Mouse (Mus musculus): ENCODE measurements around the gene Igf2bp3. TPM values are rescaled to one million over a fixed set of nuclear protein-coding genes. Genes with fewer than 3 reads are reported as not detected.
"Not testable (repeated sequence)": the region's sequence is repeated elsewhere in the genome, so short reads cannot be mapped to it uniquely, and the experiment has no call there.

The Igf2bp3 gene
- 68.6 and 69.2 TPM in 2 replicates for polyA plus RNA-seq (2016; fragmentation: Nextera tagmentation; extraction: Ambion mirVana)

- Histone ChIP-seq H3K9me3 (replicated peaks) (no peaks in the 10 kb centered on the region), H3K4me3 (peak within 1 kb of the TSS; percentile 73), H3K27ac (ENCODE audit: poor library complexity, severe bottlenecking) (peak within 1 kb of the TSS; percentile 100), H3K36me3 (0 out of 2 replicates have a peak, but pooled peaks cover 2% of the 10 kb centered on the region), H3K4me1 (replicated peaks) (peaks cover 31% of the 10 kb centered on the region), H3K27me3 (replicated peaks) (no peaks in the 10 kb centered on the region), H3K9ac (peak within 1 kb of the TSS; percentile 91), H3K4me2 (peak within 1 kb of the TSS; percentile 87)
- under 1% methylated on average over 66 of the region's 68 CpGs for WGBS
- peak; percentile 87 for ATAC-seq (ENCODE audit: insufficient number of reproducible peaks, low FRiP score)
Measured at GRCm38 (mm10) chr6:49214928-49215747, at the start of gene Igf2bp3. Igf2bp3 (minus strand) TSS chr6:49214957.

- H3K27me3 ChIP-seq (replicated peaks); H3K9ac ChIP-seq; H3K4me3 ChIP-seq; ATAC-seq (ENCODE audit: insufficient number of reproducible peaks, low FRiP score); H3K36me3 ChIP-seq; H3K27ac ChIP-seq (ENCODE audit: poor library complexity, severe bottlenecking); H3K9me3 ChIP-seq (replicated peaks): not testable (repeated sequence)
- Histone ChIP-seq H3K4me1 (replicated peaks) (peaks cover 20% of the 10 kb centered on the region), H3K4me2 (peak overlapping the region; percentile 75; the same call in 1 of the 2 replicates)
- 85% methylated on average over 7 of the region's 7 CpGs for WGBS
Measured at GRCm38 (mm10) chr6:49264446-49264845, 49.7 kb upstream of the Igf2bp3 start.

- Histone ChIP-seq H3K36me3 (no peaks in the 10 kb centered on the region), H3K27me3 (replicated peaks) (no peaks in the 10 kb centered on the region), H3K9me3 (replicated peaks) (no peaks in the 10 kb centered on the region), H3K4me3 (peak within 1 kb of the TSS; percentile 81), H3K27ac (ENCODE audit: poor library complexity, severe bottlenecking) (peak within 1 kb of the TSS; percentile 98), H3K4me1 (replicated peaks) (peaks cover 23% of the 10 kb centered on the region), H3K4me2 (peak within 1 kb of the TSS; percentile 75), H3K9ac (peak within 1 kb of the TSS; percentile 97)
- peak; percentile 94 for ATAC-seq (ENCODE audit: insufficient number of reproducible peaks, low FRiP score)
- WGBS = under 1% methylated on average over 39 of the region's 39 CpGs
Measured at GRCm38 (mm10) chr6:49263847-49264243, 49.1 kb upstream of the Igf2bp3 start, which contains the start of gene Tra2a. Tra2a (minus strand) TSS chr6:49264033.

- Histone ChIP-seq H3K9me3 (replicated peaks) (no peaks in the 10 kb centered on the region), H3K36me3 (no peaks in the 10 kb centered on the region), H3K4me2 (peak overlapping the region; percentile 75), H3K27ac (ENCODE audit: poor library complexity, severe bottlenecking) (peak overlapping the region; percentile 98), H3K27me3 (replicated peaks) (no peaks in the 10 kb centered on the region), H3K9ac (peak overlapping the region; percentile 97), H3K4me1 (replicated peaks) (peaks cover 23% of the 10 kb centered on the region), H3K4me3 (peak overlapping the region; percentile 81)
- under 1% methylated on average over 71 of the region's 71 CpGs for WGBS
- peak; percentile 68 for ATAC-seq (ENCODE audit: insufficient number of reproducible peaks, low FRiP score)
Measured at GRCm38 (mm10) chr6:49263081-49263846, 48.5 kb upstream of the Igf2bp3 start.

GRCm38 (mm10) chr6:49262421-49262820 lies 47.7 kb upstream of the Igf2bp3 start:
- Histone ChIP-seq H3K4me3 (peak overlapping the region; percentile 81), H3K4me2 (peak overlapping the region; percentile 75), H3K9me3 (replicated peaks) (no peaks in the 10 kb centered on the region), H3K27me3 (replicated peaks) (no peaks in the 10 kb centered on the region), H3K9ac (peak overlapping the region; percentile 97), H3K36me3 (no peaks in the 10 kb centered on the region), H3K4me1 (replicated peaks) (peaks cover 30% of the 10 kb centered on the region), H3K27ac (ENCODE audit: poor library complexity, severe bottlenecking) (0 out of 2 replicates have a peak overlapping the region, but pooled peaks have one; percentile 98)
- WGBS = under 1% methylated on average over 9 of the region's 9 CpGs
- no peak for ATAC-seq (ENCODE audit: insufficient number of reproducible peaks, low FRiP score)

GRCm38 (mm10) chr6:49259711-49260110 lies 45.0 kb upstream of the Igf2bp3 start:
- ATAC-seq (ENCODE audit: insufficient number of reproducible peaks, low FRiP score) = no peak
- Histone ChIP-seq H3K27me3 (replicated peaks) (no peaks in the 10 kb centered on the region), H3K27ac (ENCODE audit: poor library complexity, severe bottlenecking) (no peak overlapping the region), H3K4me2 (no peak overlapping the region), H3K9ac (no peak overlapping the region), H3K4me3 (no peak overlapping the region), H3K9me3 (replicated peaks) (no peaks in the 10 kb centered on the region), H3K4me1 (replicated peaks) (peaks cover 33% of the 10 kb centered on the region), H3K36me3 (no peaks in the 10 kb centered on the region)
- WGBS = 71% methylated on average over 5 of the region's 5 CpGs

GRCm38 (mm10) chr6:49257880-49258279 lies 43.1 kb upstream of the Igf2bp3 start:
- Histone ChIP-seq H3K4me1 (replicated peaks) (peaks cover 33% of the 10 kb centered on the region), H3K27me3 (replicated peaks) (no peaks in the 10 kb centered on the region), H3K4me2 (no peak overlapping the region), H3K27ac (ENCODE audit: poor library complexity, severe bottlenecking) (no peak overlapping the region), H3K36me3 (no peaks in the 10 kb centered on the region), H3K9ac (no peak overlapping the region), H3K9me3 (replicated peaks) (no peaks in the 10 kb centered on the region), H3K4me3 (no peak overlapping the region)
- no peak for ATAC-seq (ENCODE audit: insufficient number of reproducible peaks, low FRiP score)
- WGBS = 85% methylated on average over 2 of the region's 2 CpGs

- H3K27me3 ChIP-seq (replicated peaks) = no peaks in the 10 kb centered on the region
- H3K9me3 ChIP-seq (replicated peaks) = no peaks in the 10 kb centered on the region
- WGBS = 94% methylated on average over 8 of the region's 8 CpGs
- H3K4me2 ChIP-seq = no peak overlapping the region
- peaks cover 3% of the 10 kb centered on the region for H3K4me1 ChIP-seq (replicated peaks)
- H3K9ac ChIP-seq = no peak overlapping the region
- H3K4me3 ChIP-seq = no peak overlapping the region
- peaks cover 39% of the 10 kb centered on the region for H3K36me3 ChIP-seq
- ATAC-seq (ENCODE audit: insufficient number of reproducible peaks, low FRiP score) = no peak
- H3K27ac ChIP-seq (ENCODE audit: poor library complexity, severe bottlenecking) = no peak overlapping the region
Measured at GRCm38 (mm10) chr6:49252207-49252606, 37.5 kb upstream of the Igf2bp3 start.

GRCm38 (mm10) chr6:49251199-49251598 lies 36.4 kb upstream of the Igf2bp3 start:
- Histone ChIP-seq H3K4me1 (replicated peaks) (no peaks in the 10 kb centered on the region), H3K36me3 (peaks cover 45% of the 10 kb centered on the region), H3K9ac (no peak overlapping the region), H3K4me3 (no peak overlapping the region), H3K4me2 (no peak overlapping the region), H3K9me3 (replicated peaks) (no peaks in the 10 kb centered on the region), H3K27me3 (replicated peaks) (no peaks in the 10 kb centered on the region), H3K27ac (ENCODE audit: poor library complexity, severe bottlenecking) (no peak overlapping the region)
- 98% methylated on average over 2 of the region's 2 CpGs for WGBS
- no peak for ATAC-seq (ENCODE audit: insufficient number of reproducible peaks, low FRiP score)

GRCm38 (mm10) chr6:49247246-49247645 lies 32.5 kb upstream of the Igf2bp3 start:
- Histone ChIP-seq H3K9ac (no peak overlapping the region), H3K27ac (ENCODE audit: poor library complexity, severe bottlenecking) (no peak overlapping the region), H3K27me3 (replicated peaks) (no peaks in the 10 kb centered on the region), H3K36me3 (peaks cover 78% of the 10 kb centered on the region), H3K9me3 (replicated peaks) (no peaks in the 10 kb centered on the region), H3K4me1 (replicated peaks) (no peaks in the 10 kb centered on the region), H3K4me2 (no peak overlapping the region), H3K4me3 (no peak overlapping the region)
- 51% methylated on average over 2 of the region's 2 CpGs for WGBS
- ATAC-seq (ENCODE audit: insufficient number of reproducible peaks, low FRiP score) = no peak

GRCm38 (mm10) chr6:49242331-49242730 lies 27.6 kb upstream of the Igf2bp3 start:
- Histone ChIP-seq H3K27ac (ENCODE audit: poor library complexity, severe bottlenecking) (no peak overlapping the region), H3K36me3 (peaks cover 50% of the 10 kb centered on the region), H3K4me2 (no peak overlapping the region), H3K9me3 (replicated peaks) (no peaks in the 10 kb centered on the region), H3K9ac (no peak overlapping the region), H3K4me3 (no peak overlapping the region), H3K27me3 (replicated peaks) (no peaks in the 10 kb centered on the region), H3K4me1 (replicated peaks) (no peaks in the 10 kb centered on the region)
- WGBS = 81% methylated on average over 1 of the region's 1 CpGs
- no peak for ATAC-seq (ENCODE audit: insufficient number of reproducible peaks, low FRiP score)

All from heart, embryonic 12.5 days (tissue).